Mouse (Mus musculus) cerebellum, adult 9-10 months (tissue): ENCODE data around the gene Sirt5.

Experiments used
- DNase-seq: peaks from one replicate; pipeline ENCODE4 v3.0.0; 2022

Gene Sirt5

GRCm38 (mm10) chr13:43374918-43375432, 9.7 kb downstream of the Sirt5 start:
- DNase-seq = no peak

GRCm38 (mm10) chr13:43379989-43380388, 14.7 kb downstream of the Sirt5 start:
- DNase-seq = no peak

DNA sequence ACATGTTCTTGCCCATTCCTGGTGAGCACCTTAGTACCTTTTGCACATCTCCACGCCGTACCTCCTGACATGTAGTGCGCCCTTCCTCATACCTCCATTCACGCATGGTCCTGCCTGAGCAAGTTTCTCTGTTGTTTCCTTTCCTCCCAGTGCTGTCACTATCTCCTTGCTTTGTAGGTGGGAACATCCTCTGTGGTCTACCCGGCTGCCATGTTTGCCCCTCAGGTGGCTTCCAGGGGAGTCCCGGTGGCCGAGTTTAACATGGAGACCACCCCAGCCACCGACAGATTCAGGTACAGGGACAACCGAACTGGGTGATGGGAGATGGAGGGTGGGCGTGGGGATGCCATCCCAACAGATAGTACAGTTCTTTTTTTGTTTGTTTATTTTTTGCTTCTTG, 20.0 kb downstream of the Sirt5 start:
- DNase-seq = no peak

- DNase-seq = peak; percentile 53
Measured at GRCm38 (mm10) chr13:43397700-43398296, 32.5 kb downstream of the Sirt5 start.

DNA sequence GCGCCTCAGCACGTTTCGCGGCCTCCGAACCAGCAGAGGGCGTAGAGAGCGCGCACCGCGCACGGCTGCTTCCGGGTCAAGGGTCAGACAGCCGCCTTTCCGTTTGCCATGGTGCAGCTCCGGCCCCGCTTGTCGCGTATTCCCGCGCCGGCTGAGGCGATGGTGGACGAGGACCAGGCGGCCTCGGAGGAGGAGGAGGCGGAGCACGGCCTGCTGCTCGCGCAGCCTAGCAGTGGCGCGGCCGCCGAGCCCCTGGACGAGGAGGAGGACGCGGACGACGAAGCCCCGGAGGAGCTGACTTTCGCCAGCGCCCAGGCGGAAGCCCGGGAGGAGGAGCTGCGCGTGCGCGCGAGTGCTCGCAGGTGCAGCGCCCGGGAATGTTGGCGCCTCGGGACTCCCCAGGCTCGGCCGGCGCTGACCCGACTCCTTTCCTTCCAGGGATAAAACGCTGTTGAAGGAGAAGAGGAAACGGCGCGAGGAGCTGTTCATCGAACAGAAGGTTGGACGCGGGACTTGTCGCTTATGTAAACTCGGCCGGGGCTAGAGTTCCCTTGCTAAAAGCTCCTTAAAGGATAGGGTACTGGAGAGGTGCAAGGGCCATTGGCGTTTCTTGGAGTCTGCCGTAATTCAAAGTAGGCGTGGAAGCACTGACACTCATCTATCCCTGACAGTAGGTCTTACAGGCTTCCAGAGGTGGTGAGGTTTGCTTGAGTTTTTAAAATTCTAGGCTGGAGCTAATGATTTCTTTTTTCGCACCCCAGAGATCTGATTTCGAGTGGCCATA, 33.2 kb downstream of the Sirt5 start, which contains the start of gene Nol7:
Gene Nol7 (plus strand): TSS at position 94 of the 784 bp plus-strand sequence.
- DNase-seq = peak; percentile 96

- no peak for DNase-seq
Measured at GRCm38 (mm10) chr13:43399576-43399975, 34.3 kb downstream of the Sirt5 start.

DNA sequence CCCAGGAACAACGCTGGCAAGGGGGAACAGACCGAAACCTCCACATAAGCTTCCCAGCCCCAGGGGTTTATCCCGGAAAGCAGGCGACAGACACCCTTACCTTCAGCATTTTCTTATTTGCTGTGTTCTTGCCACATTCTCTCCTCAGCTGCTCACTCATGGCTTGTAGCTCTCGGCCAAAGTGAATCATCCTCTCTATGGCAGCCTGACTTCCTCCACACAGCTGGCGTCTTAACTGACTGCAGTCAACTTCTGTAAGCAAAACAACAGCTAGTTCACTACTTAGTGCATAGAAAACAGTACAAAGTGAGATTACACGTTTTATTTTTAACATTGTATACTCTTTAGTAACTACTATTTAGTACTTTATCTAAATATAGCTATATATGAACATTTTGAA, 47.0 kb downstream of the Sirt5 start:
- DNase-seq = no peak

GRCm38 (mm10) chr13:43413611-43414010, 48.3 kb downstream of the Sirt5 start:
- no peak for DNase-seq

GRCm38 (mm10) chr13:43415249-43415648, 50.0 kb downstream of the Sirt5 start:
- no peak for DNase-seq

DNA sequence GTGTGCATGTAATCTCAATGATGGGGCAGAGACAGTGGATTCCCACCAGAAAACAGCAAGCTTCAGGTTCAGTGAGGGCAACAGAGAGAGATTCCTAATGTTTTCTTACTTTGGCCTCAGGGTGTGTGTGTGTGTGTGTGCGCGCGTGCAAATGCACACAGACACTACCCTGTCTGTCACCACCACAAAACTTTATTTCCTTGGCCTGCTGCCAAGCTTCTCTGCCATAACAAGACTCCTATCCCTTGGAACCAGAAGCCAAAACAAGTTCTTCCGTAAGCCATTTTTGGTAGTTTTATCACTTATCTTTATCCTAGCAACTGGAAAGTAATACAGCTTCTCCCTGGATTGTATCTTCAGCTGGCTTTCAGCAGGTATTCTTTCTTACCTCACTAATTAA, 63.1 kb downstream of the Sirt5 start:
- DNase-seq = no peak

DNA sequence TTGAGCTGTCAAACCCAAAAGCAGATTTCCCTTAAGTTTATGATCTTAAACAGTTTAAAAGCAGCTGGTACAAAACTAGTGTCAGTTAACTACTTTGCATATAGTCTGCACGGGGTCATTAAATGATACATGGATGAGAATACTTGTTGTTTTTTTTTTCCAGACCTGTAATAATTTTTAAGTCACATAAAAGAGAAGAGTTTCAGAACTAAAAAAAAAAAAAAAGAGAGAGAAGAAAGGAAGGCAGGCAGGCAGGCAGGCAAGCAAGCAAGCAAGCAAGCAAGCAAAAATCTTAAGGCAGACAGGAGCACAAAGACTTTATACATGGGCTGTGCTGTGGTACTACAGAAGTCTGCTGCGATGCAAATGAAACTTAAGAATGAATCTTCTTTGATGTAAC, 68.1 kb downstream of the Sirt5 start:
- DNase-seq = no peak

- DNase-seq = no peak
Measured at GRCm38 (mm10) chr13:43440376-43440775, 75.1 kb downstream of the Sirt5 start.

DNA sequence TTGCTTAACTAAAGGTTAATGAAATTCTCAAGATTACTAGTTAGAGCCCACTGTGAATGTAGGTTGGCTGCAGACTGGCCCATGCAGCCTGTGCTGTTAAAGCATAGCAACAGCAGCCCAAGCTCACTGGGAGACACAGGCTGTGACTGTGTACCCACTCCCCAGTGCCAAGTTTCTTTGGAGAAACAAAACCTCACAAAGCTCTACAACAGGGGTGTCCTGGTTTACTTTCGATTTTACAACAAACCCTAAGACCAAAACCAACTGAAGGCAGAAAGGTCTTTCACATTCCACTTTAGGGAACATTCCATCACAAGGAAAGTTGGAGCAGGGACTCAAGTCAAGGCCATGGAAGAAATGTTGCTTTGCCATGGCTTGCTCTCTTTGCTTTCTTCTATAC, 77.3 kb downstream of the Sirt5 start:
- DNase-seq = no peak

DNA sequence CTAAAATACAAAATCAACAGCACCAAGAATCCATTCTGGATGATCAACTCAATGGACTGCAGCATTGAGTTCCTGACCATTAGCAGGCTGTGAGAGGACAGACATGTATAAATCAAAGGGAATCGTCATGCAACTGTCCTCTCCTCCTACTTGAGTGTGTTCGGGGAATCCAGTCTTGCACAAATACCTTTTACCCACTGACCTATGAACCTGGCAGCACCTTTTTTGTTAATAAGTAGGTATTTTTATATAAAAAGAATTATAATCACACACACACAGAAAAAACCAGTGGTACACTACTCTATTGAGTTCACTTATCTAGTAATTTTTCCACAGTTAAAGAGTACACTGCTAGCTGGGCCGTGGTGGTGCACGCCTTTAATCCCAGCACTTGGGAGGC, 78.4 kb downstream of the Sirt5 start:
- no peak for DNase-seq

GRCm38 (mm10) chr13:43444717-43445116, 79.4 kb downstream of the Sirt5 start:
- no peak for DNase-seq
